Mouse (Mus musculus) bone marrow macrophage, adult 2 months (primary cell): Measurements from ENCODE around the gene Acvr1. TPM values are rescaled to one million over a fixed set of nuclear protein-coding genes. Genes with fewer than 3 reads are reported as not detected.

Source experiments
- H3K27ac ChIP-seq: 2 replicates; pipeline ENCODE4 v1.5.1; 2012; ENCODE audit warnings: low read depth, low read length; ENCODE audit not compliant: insufficient read depth
- H3K4me1 ChIP-seq: 2 replicates; pipeline ENCODE4 v1.6.1; 2012; ENCODE audit warnings: low read length; ENCODE audit not compliant: control insufficient read depth, insufficient read depth
- H3K4me3 ChIP-seq: 2 replicates; pipeline ENCODE4 v1.5.1; 2012; ENCODE audit warnings: mild to moderate bottlenecking, low read length, moderate library complexity; ENCODE audit not compliant: insufficient read depth
- CTCF ChIP-seq: IDR thresholded peaks from 2 replicates; pipeline ENCODE4 v1.5.1; 2012; ENCODE audit warnings: low read depth, mild to moderate bottlenecking, low read length, moderate library complexity
- POLR2A ChIP-seq: IDR thresholded peaks from 2 replicates; pipeline ENCODE4 v1.6.1; 2012; ENCODE audit warnings: mild to moderate bottlenecking, low read depth, low read length, borderline replicate concordance
- polyA plus RNA-seq: library from polyadenylated mRNA; stranded (reverse); fragments of >200 nt; gene quantifications from 2 replicates; pipeline ENCODE4 v1.2.4, GENCODE M21; 2012; ENCODE audit not compliant: missing spikeins, insufficient read depth, insufficient read length

Acvr1 gene
- polyA plus RNA-seq, 1 experiment = 11.2 TPM

DNA sequence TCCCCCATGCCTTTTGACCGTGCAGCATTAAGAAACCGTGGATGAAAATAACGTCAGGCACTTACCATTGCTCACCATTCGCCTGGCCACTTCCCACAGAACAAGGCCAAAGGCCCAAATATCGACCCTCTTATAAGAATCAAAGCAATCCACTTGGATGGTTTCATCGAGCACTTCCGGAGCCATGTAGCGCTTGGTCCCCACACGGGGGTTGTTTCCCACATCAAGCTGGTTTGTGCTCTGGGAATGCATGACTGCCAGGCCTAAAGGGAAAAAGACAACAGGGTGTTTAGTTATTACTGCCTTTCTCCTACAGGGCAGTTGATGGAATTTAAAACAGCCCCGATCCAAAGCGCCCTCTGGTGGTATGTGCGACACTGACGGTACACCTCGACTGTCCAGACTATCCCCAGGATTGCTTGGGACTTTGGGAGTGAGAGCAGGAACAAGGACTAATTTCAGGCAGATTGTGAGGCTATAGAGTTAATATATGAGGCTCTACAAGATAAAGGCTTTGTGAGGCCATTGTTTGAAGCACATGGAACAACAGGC is 108.1 kb downstream of the Acvr1 start:
- Histone ChIP-seq H3K27ac (no peak overlapping the region), H3K4me3 (no peak overlapping the region), H3K4me1 (no peaks in the 10 kb centered on the region)
- peak; percentile 51 for TF ChIP-seq CTCF
- no peak for TF ChIP-seq POLR2A

GRCm38 (mm10) chr2:58457488-58457865 is 109.5 kb downstream of the Acvr1 start:
- Histone ChIP-seq H3K4me3 (no peak overlapping the region), H3K4me1 (no peaks in the 10 kb centered on the region), H3K27ac (no peak overlapping the region)
- TF ChIP-seq POLR2A (no peak), CTCF (0 out of 2 replicates have a peak, but pooled peaks have one; percentile 6)

GRCm38 (mm10) chr2:58456843-58457487 is 110.0 kb downstream of the Acvr1 start:
- no peaks in the 10 kb centered on the region for H3K4me1 ChIP-seq
- no peak overlapping the region for H3K27ac ChIP-seq
- TF ChIP-seq POLR2A (no peak), CTCF (no peak)
- no peak overlapping the region for H3K4me3 ChIP-seq

DNA sequence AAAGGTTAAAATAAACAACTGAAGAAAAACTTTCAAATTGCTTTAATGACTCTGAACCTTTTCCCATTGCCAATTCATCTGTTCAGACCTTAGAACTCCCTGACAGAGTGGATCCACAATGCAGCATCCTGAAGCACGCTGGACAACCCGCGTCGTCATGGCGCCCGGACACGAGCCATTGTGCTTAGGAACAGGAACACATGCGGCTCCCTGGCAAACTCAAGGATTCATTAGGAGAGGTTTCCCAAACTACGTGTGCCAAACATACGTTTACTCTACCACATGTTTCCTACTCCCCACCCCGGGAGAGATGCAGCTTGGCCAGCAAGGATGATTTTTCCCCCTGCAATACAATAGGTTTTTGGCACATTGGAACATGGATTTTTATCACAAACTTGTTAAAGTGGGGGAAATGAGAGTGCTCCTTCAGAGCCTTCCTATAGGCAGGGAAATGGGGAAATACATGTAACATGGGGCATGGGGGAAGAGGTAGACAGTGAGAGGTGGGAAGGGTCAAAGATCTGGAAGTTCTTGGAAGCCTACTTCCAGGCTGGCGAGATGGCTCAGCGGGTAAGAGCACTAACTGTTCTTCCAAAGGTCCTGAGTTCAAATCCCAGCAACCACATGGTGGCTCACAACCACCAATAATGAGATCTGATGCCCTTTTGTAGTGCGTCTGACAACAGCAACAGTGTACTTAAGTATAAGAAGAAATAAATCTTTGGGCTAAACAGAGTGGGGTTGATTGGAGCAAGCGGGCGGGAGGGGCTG is 112.7 kb downstream of the Acvr1 start:
- H3K4me3 ChIP-seq = no peak overlapping the region
- no peaks in the 10 kb centered on the region for H3K4me1 ChIP-seq
- no peak for TF ChIP-seq POLR2A
- no peak overlapping the region for H3K27ac ChIP-seq

DNA sequence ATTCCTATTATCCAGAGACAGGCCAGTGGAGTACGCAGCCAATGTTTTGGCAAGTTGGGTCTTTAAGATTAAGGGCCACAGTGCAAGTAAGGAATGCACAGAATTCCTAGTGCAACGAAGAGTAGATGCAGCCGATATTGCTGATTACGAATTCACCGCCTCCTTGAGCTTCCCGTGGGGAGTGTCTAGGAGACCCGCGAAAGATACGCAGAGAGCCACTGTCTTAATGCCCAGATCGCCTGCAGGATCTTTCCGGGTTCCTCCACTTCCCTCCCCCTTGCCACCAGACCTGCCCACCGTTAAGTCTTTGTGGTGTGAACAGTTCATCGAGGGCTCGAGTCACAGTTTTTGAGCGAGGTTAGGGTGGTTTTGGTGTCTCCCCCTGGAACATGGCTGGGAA is 120.0 kb downstream of the Acvr1 start:
- H3K4me3 ChIP-seq = no peak overlapping the region
- H3K4me1 ChIP-seq = 0 out of 2 replicates have a peak, but pooled peaks cover 4% of the 10 kb centered on the region
- TF ChIP-seq CTCF (no peak), POLR2A (no peak)
- H3K27ac ChIP-seq = no peak overlapping the region

DNA sequence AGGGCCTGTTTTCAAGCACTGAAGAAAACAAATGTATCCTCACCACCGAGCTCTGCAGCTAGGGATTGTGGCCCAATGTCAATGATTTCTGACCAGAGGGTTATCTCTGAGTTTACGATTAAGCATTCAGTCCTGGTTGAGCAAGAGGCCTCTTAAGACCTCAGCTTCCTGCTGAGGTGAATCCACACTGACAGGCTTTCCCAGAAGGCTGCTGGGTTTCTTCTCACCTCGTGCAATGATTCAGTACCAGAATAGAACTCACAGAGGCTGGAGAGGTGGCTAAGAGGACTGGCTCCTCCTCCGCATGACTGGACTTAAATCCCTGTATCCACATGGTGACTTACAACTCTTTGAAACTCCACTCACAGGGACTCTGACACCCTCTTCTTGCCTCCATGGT is 123.8 kb downstream of the Acvr1 start:
- Histone ChIP-seq H3K4me1 (0 out of 2 replicates have a peak, but pooled peaks cover 4% of the 10 kb centered on the region), H3K27ac (no peak overlapping the region), H3K4me3 (no peak overlapping the region)
- TF ChIP-seq POLR2A (no peak), CTCF (no peak)

- no peak for TF ChIP-seq POLR2A
- H3K4me3 ChIP-seq = no peak overlapping the region
- H3K27ac ChIP-seq = no peak overlapping the region
- H3K4me1 ChIP-seq = no peaks in the 10 kb centered on the region
Observed at GRCm38 (mm10) chr2:58436911-58437310, 130.0 kb downstream of the Acvr1 start.

GRCm38 (mm10) chr2:58435507-58435906 is 131.4 kb downstream of the Acvr1 start:
- Histone ChIP-seq H3K4me1 (no peaks in the 10 kb centered on the region), H3K4me3 (no peak overlapping the region), H3K27ac (no peak overlapping the region)
- no peak for TF ChIP-seq POLR2A
- no peak for TF ChIP-seq CTCF

DNA sequence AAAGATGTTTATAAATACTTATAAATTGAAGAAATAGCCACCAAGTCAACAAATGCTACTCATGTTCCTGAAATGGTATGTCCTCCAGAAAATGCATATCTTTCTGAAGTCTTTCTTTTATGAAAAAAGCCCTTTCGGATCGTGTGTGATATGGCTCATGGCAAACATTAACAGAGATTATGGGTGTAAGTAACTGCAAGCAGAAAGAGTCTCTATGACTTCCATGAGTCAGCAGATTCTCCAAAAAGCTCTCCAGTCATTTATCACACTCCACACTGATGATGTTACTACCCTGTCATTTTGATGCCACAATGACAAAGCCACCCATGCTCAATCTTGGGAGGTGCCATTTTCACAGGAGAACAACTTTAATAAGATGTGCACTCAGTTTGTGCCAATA is 132.5 kb downstream of the Acvr1 start:
- no peaks in the 10 kb centered on the region for H3K4me1 ChIP-seq
- no peak for TF ChIP-seq POLR2A
- TF ChIP-seq CTCF = no peak
- no peak overlapping the region for H3K4me3 ChIP-seq
- no peak overlapping the region for H3K27ac ChIP-seq

GRCm38 (mm10) chr2:58433317-58433716 is 133.6 kb downstream of the Acvr1 start:
- Histone ChIP-seq H3K4me3 (no peak overlapping the region), H3K27ac (no peak overlapping the region), H3K4me1 (no peaks in the 10 kb centered on the region)
- no peak for TF ChIP-seq CTCF
- TF ChIP-seq POLR2A = no peak
